Mouse (Mus musculus) neural tube, embryonic 15.5 days (tissue): Measurements from ENCODE around the gene Faap100. TPM values are rescaled to one million over a fixed set of nuclear protein-coding genes. Genes with fewer than 3 reads are reported as not detected.

Experiments used
- ATAC-seq: fragments of 200-750 bp; cut with Nextera tagmentation; 2 replicates; pipeline ENCODE4 v1.8.0; 2017; ENCODE audit warnings: mild to moderate bottlenecking, moderate TSS enrichment, moderate library complexity; ENCODE audit not compliant: low FRiP score
- H3K27ac ChIP-seq: fragments of 300-500 bp; sonication (generic); replicated peaks from 2 replicates; pipeline ENCODE4 v1.5.1; 2015; ENCODE audit warnings: mild to moderate bottlenecking, inconsistent platforms
- H3K27me3 ChIP-seq: fragments of 300-500 bp; sonication (generic); replicated peaks from 2 replicates; pipeline ENCODE4 v1.6.1; 2015; ENCODE audit warnings: inconsistent platforms
- H3K36me3 ChIP-seq: fragments of 300-500 bp; sonication (generic); 2 replicates; pipeline ENCODE4 v1.6.1; 2015; ENCODE audit warnings: inconsistent platforms
- H3K4me1 ChIP-seq: fragments of 300-500 bp; sonication (generic); 2 replicates; pipeline ENCODE4 v1.6.1; 2015; ENCODE audit warnings: inconsistent platforms
- H3K4me2 ChIP-seq: fragments of 300-500 bp; sonication (generic); 2 replicates; pipeline ENCODE4 v1.6.1; 2015; ENCODE audit warnings: inconsistent platforms, mild to moderate bottlenecking, moderate library complexity
- H3K4me3 ChIP-seq: fragments of 300-500 bp; sonication (generic); replicated peaks from 2 replicates; pipeline ENCODE4 v1.5.1; 2015; ENCODE audit warnings: mild to moderate bottlenecking, inconsistent platforms
- H3K9ac ChIP-seq: fragments of 300-500 bp; sonication (generic); replicated peaks from 2 replicates; pipeline ENCODE4 v1.6.1; 2015; ENCODE audit warnings: mild to moderate bottlenecking, inconsistent platforms
- H3K9me3 ChIP-seq: fragments of 300-500 bp; sonication (generic); replicated peaks from 2 replicates; pipeline ENCODE4 v1.6.1; 2016; ENCODE audit warnings: inconsistent platforms
- WGBS: fragments of 180-500 bp; shearing (Covaris S2); methylation state at CpG from one replicate; pipeline ENCODE4 v1.1.7; 2015; ENCODE audit warnings: mixed read lengths; 5-methylcytosine and 5-hydroxymethylcytosine counted together
- polyA plus RNA-seq: library from polyadenylated mRNA; unstranded; fragments of >200 nt; fragmentation: Nextera tagmentation; extraction: Ambion mirVana; gene quantifications from 2 replicates; pipeline ENCODE4 v1.2.1, GENCODE M21; 2015

Faap100 gene
- polyA plus RNA-seq, 1 experiment from 2014 or later = 81.5 TPM

DNA sequence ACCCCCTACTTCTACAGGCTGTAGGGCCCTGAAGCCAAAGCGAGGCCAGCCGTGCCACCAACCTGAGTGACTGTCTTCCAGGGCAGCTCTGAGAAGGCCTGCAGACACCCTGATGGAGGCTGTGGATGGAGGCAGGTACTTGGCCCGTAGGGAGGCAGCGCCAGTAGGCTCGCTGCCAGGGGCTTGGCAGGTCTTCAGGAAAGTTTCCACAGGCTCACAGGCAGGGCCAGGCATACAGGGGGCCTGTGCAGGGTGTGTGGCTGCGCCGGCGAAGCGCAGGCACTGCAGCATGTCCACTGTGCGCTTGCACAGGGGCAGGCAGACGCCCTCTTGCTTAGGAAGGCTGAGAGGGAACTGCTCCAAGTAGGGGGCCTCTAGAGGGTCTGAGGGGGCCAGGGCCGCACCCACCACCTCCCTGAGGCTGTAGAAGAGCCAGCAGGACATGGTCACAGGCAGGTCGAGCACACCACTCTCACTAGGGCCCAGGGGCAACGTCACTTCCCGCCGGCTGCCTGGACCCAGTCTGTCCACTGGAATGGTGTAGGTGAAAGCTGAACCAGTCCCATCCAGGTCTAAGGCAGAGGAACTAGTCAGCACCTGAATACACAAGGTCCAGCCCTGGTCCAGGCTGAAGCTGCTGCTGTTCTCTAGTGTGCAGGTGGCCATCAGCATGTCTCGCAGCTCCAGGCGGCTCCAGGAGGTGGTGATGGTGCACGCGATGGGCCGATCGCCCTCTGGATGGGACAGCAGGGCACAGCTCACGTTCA lies 4.6 kb downstream of the Faap100 start:
- H3K9ac ChIP-seq = no peak overlapping the region
- ATAC-seq = no peak
- H3K27ac ChIP-seq = no peak overlapping the region
- peaks cover 78% of the 10 kb centered on the region for H3K36me3 ChIP-seq
- H3K4me2 ChIP-seq = no peak overlapping the region
- WGBS = 88% methylated on average over 23 of the region's 23 CpGs
- H3K4me3 ChIP-seq = no peak overlapping the region
- H3K4me1 ChIP-seq = peaks cover 39% of the 10 kb centered on the region
- H3K27me3 ChIP-seq = no peaks in the 10 kb centered on the region
- H3K9me3 ChIP-seq = no peaks in the 10 kb centered on the region

DNA sequence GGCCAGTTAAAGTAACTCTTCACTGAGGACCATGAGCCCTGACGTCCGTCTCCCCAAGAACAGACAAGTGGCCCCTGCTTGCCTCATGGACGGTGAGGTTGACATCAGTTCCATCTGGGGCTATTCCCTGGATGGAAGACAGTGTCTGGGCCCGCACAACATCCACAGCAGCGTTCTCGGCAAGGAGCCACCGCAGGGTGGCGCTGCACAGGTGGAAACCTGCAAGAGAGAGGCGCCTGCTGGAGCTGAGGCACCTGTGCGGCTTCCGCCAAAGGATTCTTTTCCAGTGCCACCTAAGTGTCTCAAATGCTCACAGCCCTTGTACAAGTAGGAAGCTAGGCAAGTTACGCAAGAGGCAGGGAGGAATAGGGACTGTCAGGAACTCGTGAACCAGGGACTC lies 5.5 kb downstream of the Faap100 start:
- no peak for ATAC-seq
- Histone ChIP-seq H3K27ac (no peak overlapping the region), H3K4me3 (no peak overlapping the region), H3K4me2 (no peak overlapping the region), H3K9me3 (no peaks in the 10 kb centered on the region), H3K27me3 (no peaks in the 10 kb centered on the region), H3K36me3 (peaks cover 81% of the 10 kb centered on the region), H3K9ac (no peak overlapping the region), H3K4me1 (peaks cover 35% of the 10 kb centered on the region)
- 67% methylated on average over 13 of the region's 13 CpGs for WGBS

DNA sequence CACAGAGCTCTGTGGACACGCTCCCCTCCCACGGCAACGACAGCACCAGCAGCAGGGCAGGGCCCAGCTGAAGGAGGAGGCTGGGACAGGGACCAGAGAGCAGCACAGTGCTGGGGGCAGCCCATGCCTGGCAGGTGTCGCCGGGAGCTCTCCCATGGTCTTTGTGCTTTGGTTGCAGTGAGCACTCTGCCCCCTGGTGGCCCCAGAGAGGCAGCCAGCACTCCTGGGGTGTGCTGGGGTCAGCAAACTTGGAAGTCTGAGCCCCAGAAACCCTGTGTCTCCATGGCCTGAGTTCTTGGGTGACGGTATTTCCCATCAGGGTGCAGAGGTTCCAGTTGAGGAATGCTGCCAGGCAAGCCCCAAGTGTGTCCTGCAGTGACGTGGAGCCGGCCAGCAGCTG lies 8.9 kb downstream of the Faap100 start:
- Histone ChIP-seq H3K27ac (no peak overlapping the region), H3K36me3 (peaks cover 59% of the 10 kb centered on the region), H3K4me2 (no peak overlapping the region), H3K4me1 (peaks cover 20% of the 10 kb centered on the region), H3K27me3 (no peaks in the 10 kb centered on the region), H3K9me3 (no peaks in the 10 kb centered on the region), H3K9ac (no peak overlapping the region), H3K4me3 (no peak overlapping the region)
- 31% methylated on average over 8 of the region's 8 CpGs for WGBS
- ATAC-seq = peak; percentile 26; the same call in 1 of the 2 replicates

DNA sequence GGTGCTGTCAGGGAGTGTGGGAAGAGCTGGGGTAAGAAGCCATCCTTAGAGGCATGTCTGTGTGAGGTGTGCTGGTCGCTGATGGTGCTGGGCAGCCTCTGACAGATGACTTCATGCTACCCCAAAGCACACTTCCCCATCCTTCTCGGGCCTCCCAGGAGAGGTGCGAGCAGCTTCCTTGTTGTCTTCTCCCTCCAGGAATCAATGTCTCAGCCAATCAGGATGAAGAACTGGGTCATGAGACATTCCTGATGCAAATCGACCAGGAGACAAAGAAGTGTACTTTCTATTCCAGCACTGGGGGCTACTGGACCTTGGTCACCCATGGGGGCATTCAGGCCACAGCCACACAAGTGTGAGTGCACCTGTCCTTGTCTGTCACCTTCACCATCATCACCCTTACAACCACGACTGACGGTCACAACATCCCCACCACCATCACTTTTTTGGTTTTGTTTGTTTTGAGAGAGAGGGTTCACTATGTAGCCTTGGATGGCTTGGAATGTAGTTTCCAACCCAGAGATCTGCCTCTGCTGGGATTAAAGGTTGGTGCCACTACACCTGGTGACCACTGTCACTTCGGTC lies 12.0 kb downstream of the Faap100 start:
- H3K36me3 ChIP-seq = peaks cover 28% of the 10 kb centered on the region

GRCm38 (mm10) chr11:120362891-120363290 lies 15.7 kb downstream of the Faap100 start:
- H3K4me2 ChIP-seq = no peak overlapping the region
- ATAC-seq = no peak
- no peak overlapping the region for H3K4me3 ChIP-seq
- no peaks in the 10 kb centered on the region for H3K36me3 ChIP-seq
- no peak overlapping the region for H3K27ac ChIP-seq
- H3K9ac ChIP-seq = no peak overlapping the region
- no peaks in the 10 kb centered on the region for H3K27me3 ChIP-seq
- WGBS = 90% methylated on average over 6 of the region's 6 CpGs
- no peaks in the 10 kb centered on the region for H3K9me3 ChIP-seq
- peaks cover 35% of the 10 kb centered on the region for H3K4me1 ChIP-seq

More for the DNA sequence above, 12.0 kb downstream of the Faap100 start:
- Histone ChIP-seq H3K9ac (no peak overlapping the region), H3K4me3 (no peak overlapping the region), H3K9me3 (no peaks in the 10 kb centered on the region), H3K4me1 (peaks cover 13% of the 10 kb centered on the region), H3K4me2 (no peak overlapping the region), H3K27ac (no peak overlapping the region), H3K27me3 (no peaks in the 10 kb centered on the region)
- 38% methylated on average over 7 of the region's 7 CpGs for WGBS
- ATAC-seq = no peak

- no peak within 1 kb of the TSS for H3K9ac ChIP-seq
- H3K27me3 ChIP-seq = no peaks in the 10 kb centered on the region
- H3K4me2 ChIP-seq = no peak within 1 kb of the TSS
- no peaks in the 10 kb centered on the region for H3K36me3 ChIP-seq
- H3K27ac ChIP-seq = no peak within 1 kb of the TSS
- no peaks in the 10 kb centered on the region for H3K9me3 ChIP-seq
- ATAC-seq = no peak
- WGBS = 80% methylated on average over 10 of the region's 10 CpGs
- no peak within 1 kb of the TSS for H3K4me3 ChIP-seq
- H3K4me1 ChIP-seq = peaks cover 42% of the 10 kb centered on the region
These were observed 17.3 kb downstream of the Faap100 start, which contains the start of gene Fscn2 for GRCm38 (mm10) chr11:120361295-120361694. Gene Fscn2, plus strand, starts transcription at chr11:120361534.

- no peak overlapping the region for H3K27ac ChIP-seq
- H3K4me2 ChIP-seq = no peak overlapping the region
- no peak for ATAC-seq
- no peak overlapping the region for H3K4me3 ChIP-seq
- no peaks in the 10 kb centered on the region for H3K36me3 ChIP-seq
- H3K9ac ChIP-seq = no peak overlapping the region
- no peaks in the 10 kb centered on the region for H3K27me3 ChIP-seq
- H3K4me1 ChIP-seq = peaks cover 37% of the 10 kb centered on the region
- no peaks in the 10 kb centered on the region for H3K9me3 ChIP-seq
- WGBS = 79% methylated on average over 5 of the region's 5 CpGs
These were observed 17.8 kb downstream of the Faap100 start for GRCm38 (mm10) chr11:120360755-120361154.

DNA sequence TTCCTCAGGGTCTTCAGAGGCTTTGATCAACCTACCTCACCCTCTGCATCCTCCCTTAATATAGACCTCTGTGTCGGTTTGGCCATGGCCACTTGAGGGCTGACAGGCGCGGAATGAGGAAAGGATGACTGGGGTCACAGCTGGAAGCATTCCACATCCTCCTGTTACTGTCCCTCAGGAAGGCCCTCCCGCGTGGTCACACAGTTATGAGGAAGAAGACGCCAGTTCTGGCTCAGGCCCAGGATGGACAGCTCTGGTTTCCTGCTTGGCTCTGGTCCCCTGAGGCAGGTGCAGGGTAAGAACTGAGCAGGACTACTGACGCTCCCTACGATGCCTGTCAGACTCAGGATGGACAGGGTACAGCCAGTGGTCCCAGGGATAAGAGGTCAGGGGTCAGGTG lies 18.5 kb downstream of the Faap100 start:
- WGBS = 63% methylated on average over 8 of the region's 8 CpGs
- Histone ChIP-seq H3K27ac (no peak overlapping the region), H3K9me3 (no peaks in the 10 kb centered on the region), H3K9ac (no peak overlapping the region), H3K4me1 (peaks cover 37% of the 10 kb centered on the region), H3K36me3 (no peaks in the 10 kb centered on the region), H3K27me3 (no peaks in the 10 kb centered on the region), H3K4me2 (no peak overlapping the region), H3K4me3 (no peak overlapping the region)
- no peak for ATAC-seq

- WGBS = 68% methylated on average over 6 of the region's 6 CpGs
- ATAC-seq = no peak
- Histone ChIP-seq H3K9me3 (no peaks in the 10 kb centered on the region), H3K4me3 (no peak overlapping the region), H3K4me1 (peaks cover 37% of the 10 kb centered on the region), H3K27me3 (no peaks in the 10 kb centered on the region), H3K4me2 (no peak overlapping the region), H3K9ac (no peak overlapping the region), H3K27ac (peak overlapping the region; percentile 84; the same call in 1 of the 2 replicates), H3K36me3 (no peaks in the 10 kb centered on the region)
These were observed 19.2 kb downstream of the Faap100 start for GRCm38 (mm10) chr11:120359391-120359790.

DNA sequence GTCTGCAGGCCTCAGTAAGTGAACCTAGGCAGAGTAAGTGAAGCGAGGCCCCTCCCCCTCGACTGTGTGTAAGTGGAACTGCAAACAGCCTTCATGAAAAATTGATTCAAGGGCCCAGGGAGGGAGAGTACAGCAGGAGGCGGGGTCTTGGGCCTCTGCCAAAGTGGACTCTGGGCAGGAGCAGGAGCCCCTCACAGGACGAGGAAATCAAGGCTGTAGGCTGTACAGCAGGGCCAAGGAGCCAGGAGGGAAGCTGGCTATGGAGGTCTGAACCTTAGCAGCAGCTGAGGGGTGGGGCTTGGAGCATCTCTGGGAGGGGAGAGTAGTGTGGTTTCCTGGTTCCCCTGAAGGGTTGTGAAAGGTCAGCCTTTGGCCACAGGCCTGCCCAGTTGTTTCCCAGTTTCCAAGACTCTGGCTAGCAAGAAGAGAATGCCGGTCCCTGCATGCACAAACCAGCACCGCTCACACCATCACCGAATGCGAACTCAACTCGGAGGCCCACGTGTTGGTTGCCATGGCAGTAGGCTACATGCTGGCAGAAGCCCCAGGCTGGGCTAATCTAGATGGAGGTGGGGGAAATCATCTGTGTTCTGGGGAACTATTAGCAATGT lies 20.7 kb downstream of the Faap100 start:
- Histone ChIP-seq H3K9me3 (no peaks in the 10 kb centered on the region), H3K27me3 (no peaks in the 10 kb centered on the region), H3K27ac (peak overlapping the region; percentile 84), H3K4me2 (peak overlapping the region; percentile 39), H3K4me1 (peaks cover 48% of the 10 kb centered on the region), H3K4me3 (no peak overlapping the region), H3K9ac (0 out of 2 replicates have a peak overlapping the region, but pooled peaks have one; percentile 20), H3K36me3 (no peaks in the 10 kb centered on the region)
- 11% methylated on average over 10 of the region's 10 CpGs for WGBS
- peak; percentile 80 for ATAC-seq

- Histone ChIP-seq H3K36me3 (no peaks in the 10 kb centered on the region), H3K27me3 (no peaks in the 10 kb centered on the region), H3K4me1 (peaks cover 57% of the 10 kb centered on the region), H3K4me3 (no peak overlapping the region), H3K9ac (no peak overlapping the region), H3K27ac (no peak overlapping the region), H3K9me3 (no peaks in the 10 kb centered on the region), H3K4me2 (no peak overlapping the region)
- 91% methylated on average over 4 of the region's 4 CpGs for WGBS
- no peak for ATAC-seq
These were observed 21.7 kb downstream of the Faap100 start for GRCm38 (mm10) chr11:120356900-120357299.
